In genomic region chr7:24903444-24903825, GRCm38 (mm10) we compare ENCODE assay signal across 8 mouse cellular contexts. TPM values are rescaled to one million over a fixed set of nuclear protein-coding genes. Genes with fewer than 3 reads are reported as not detected.
A peak's percentile ranks its signal among the peaks of the same experiment; 100 is the strongest.
DNase-seq lines count a peak whose midpoint lies in the region; ATAC-seq and TF ChIP-seq lines count a peak whose summit lies in the region.

No protein-coding gene starts in this region.

- H3K4me3 ChIP-seq in heart, embryonic 15.5 days: peak overlapping the region; percentile 64
- H3K4me3 ChIP-seq in ES-E14 (ENCODE audit: insufficient read depth in 1 of 2, low read depth in 1 of 2, low read length in 2 of 2, poor library complexity in 1 of 2, severe bottlenecking in 1 of 2): peak overlapping the region; percentile 65 to 93; a peak in 3 of 4 replicates
- peak overlapping the region; percentile 59 for H3K4me3 ChIP-seq in heart, postnatal 0 days (ENCODE audit: low read depth, low read length)
- H3K4me3 ChIP-seq in midbrain, embryonic 10.5 days: peak overlapping the region; percentile 79

- no peak for ATAC-seq in heart, embryonic 15.5 days (replicated peaks; ENCODE audit: insufficient number of reproducible peaks, insufficient read depth, low FRiP score, low read depth)
- ATAC-seq in heart, postnatal 0 days (ENCODE audit: insufficient read depth, low read depth): no peak
- no peak for ATAC-seq in monocyte, adult 5-6 weeks (replicated peaks; ENCODE audit: insufficient number of reproducible peaks, low FRiP score, low TSS enrichment, poor library complexity, severe bottlenecking)

- H3K4me2 ChIP-seq in heart, embryonic 15.5 days: peak overlapping the region; percentile 81
- peak overlapping the region; percentile 84 for H3K4me2 ChIP-seq in heart, postnatal 0 days (ENCODE audit: low read depth, low read length)

- H3K9me3 ChIP-seq in heart, embryonic 15.5 days (replicated peaks): no peaks in the 10 kb centered on the region
- H3K9me3 ChIP-seq in ES-E14 (ENCODE audit: control insufficient read depth, insufficient read depth, low read depth, low read length): no peaks in the 10 kb centered on the region
- H3K9me3 ChIP-seq in heart, postnatal 0 days (replicated peaks; ENCODE audit: control insufficient read depth, low read length): no peaks in the 10 kb centered on the region
- no peaks in the 10 kb centered on the region for H3K9me3 ChIP-seq in midbrain, embryonic 10.5 days (replicated peaks)

- peaks cover 42% of the 10 kb centered on the region for H3K4me1 ChIP-seq in heart, embryonic 15.5 days (replicated peaks)
- peaks cover 1 to 24% of the 10 kb centered on the region in 2 experiments for H3K4me1 ChIP-seq in ES-E14 (ENCODE audit: control insufficient read depth in 2 of 2, insufficient read depth in 2 of 2, low read length in 2 of 2, poor library complexity in 1 of 2)
- H3K4me1 ChIP-seq in heart, postnatal 0 days (ENCODE audit: control insufficient read depth, insufficient read depth): peaks cover 11% of the 10 kb centered on the region; the same call in 1 of the 2 replicates
- H3K4me1 ChIP-seq in midbrain, embryonic 10.5 days: peaks cover 46% of the 10 kb centered on the region

- no peak for TF ChIP-seq EP300 in heart, postnatal 0 days (IDR thresholded peaks at IDR 0.05; ENCODE audit: low read depth)

- 20% methylated on average over 10 of the region's 10 CpGs for WGBS in heart, embryonic 15.5 days
- 18% methylated on average over 10 of the region's 10 CpGs for WGBS in heart, postnatal 0 days
- WGBS in midbrain, embryonic 10.5 days: 42% methylated on average over 10 of the region's 10 CpGs

- peak overlapping the region; percentile 75 for H3K9ac ChIP-seq in heart, embryonic 15.5 days
- peak overlapping the region; percentile 45; the same call in 1 of the 2 replicates for H3K9ac ChIP-seq in ES-E14 (ENCODE audit: insufficient read depth, low read depth, low read length, poor library complexity, severe bottlenecking)
- H3K9ac ChIP-seq in heart, postnatal 0 days (replicated peaks; ENCODE audit: low read depth, low read length): peak overlapping the region; percentile 60

- peak overlapping the region; percentile 87 for H3K27ac ChIP-seq in heart, embryonic 15.5 days
- H3K27ac ChIP-seq in ES-E14 (ENCODE audit: insufficient read depth, low read depth, low read length, poor library complexity, severe bottlenecking): no peak overlapping the region
- peak overlapping the region; percentile 84 for H3K27ac ChIP-seq in heart, postnatal 0 days (ENCODE audit: low read depth)
- H3K27ac ChIP-seq in midbrain, embryonic 10.5 days (replicated peaks): peak overlapping the region; percentile 88; the same call in 1 of the 2 replicates

- TF ChIP-seq CTCF in heart, postnatal 0 days (IDR thresholded peaks at IDR 0.05; ENCODE audit: low read depth): no peak

- in situ Hi-C loops in ES-E14 (cut with MboI; ENCODE audit: low sequenced_read_pairs in 2 of 2, unreplicated experiment in 2 of 2): no loop called here

- H3K27me3 ChIP-seq in heart, embryonic 15.5 days: no peaks in the 10 kb centered on the region
- H3K27me3 ChIP-seq in heart, postnatal 0 days (ENCODE audit: control insufficient read depth, insufficient read depth, low read length): no peaks in the 10 kb centered on the region
- no peaks in the 10 kb centered on the region for H3K27me3 ChIP-seq in midbrain, embryonic 10.5 days (ENCODE audit: low read depth, poor library complexity, severe bottlenecking)

- peaks cover 3% of the 10 kb centered on the region; the same call in 1 of the 2 replicates for H3K36me3 ChIP-seq in heart, embryonic 15.5 days
- peaks cover 1% of the 10 kb centered on the region; the same call in 1 of the 2 replicates for H3K36me3 ChIP-seq in ES-E14 (ENCODE audit: control insufficient read depth, insufficient read depth, low read length, poor library complexity, severe bottlenecking)
- peaks cover 8% of the 10 kb centered on the region for H3K36me3 ChIP-seq in heart, postnatal 0 days (replicated peaks; ENCODE audit: control insufficient read depth, insufficient read depth, low read length)
- H3K36me3 ChIP-seq in midbrain, embryonic 10.5 days: peaks cover 10% of the 10 kb centered on the region

- no peak for DNase-seq in heart, postnatal 4 days
- no peak for DNase-seq in ES-E14 (ENCODE audit: low read depth, low spot score)
- no peak for DNase-seq in heart, postnatal 0 days (ENCODE audit: low spot score)
- no peak for DNase-seq in midbrain, embryonic 10.5 days (ENCODE audit: low spot score)
- no peak for DNase-seq in urinary bladder, postnatal 4 days (ENCODE audit: low spot score in 2 of 2)
- no peak for DNase-seq in gastrocnemius, postnatal 25 days

TF ChIP-seq in ES-E14, 5 proteins besides CTCF, POLR2A, EP300 and RAD21:
- TF ChIP-seq ZC3H11A (IDR thresholded peaks at IDR 0.05; ENCODE audit: borderline replicate concordance, low read depth, low read length): no peak
- no peak for TF ChIP-seq MAFK (IDR thresholded peaks at IDR 0.05; ENCODE audit: insufficient read depth, low read depth, low read length)
- no peak for TF ChIP-seq HCFC1 (IDR thresholded peaks at IDR 0.05; ENCODE audit: borderline replicate concordance, insufficient read depth, low read length)
- no peak for TF ChIP-seq ZNF384 (IDR thresholded peaks at IDR 0.05; ENCODE audit: low read depth, low read length)
- no peak for TF ChIP-seq CHD2 (IDR thresholded peaks at IDR 0.05; ENCODE audit: low read depth, low read length)

RNA-seq across cellular contexts. Expression of gene Arhgef1, which starts 0.7 kb away (rescaled TPM):
- polyA plus RNA-seq in heart, embryonic 15.5 days (2015; fragmentation: Nextera tagmentation; extraction: Ambion mirVana): 59.2 and 92.5 TPM in 2 replicates
- 10 to 100 TPM; 87.0 to 88.2 TPM for total RNA-seq in heart, postnatal 4 days (2021)
- total RNA-seq in ES-E14 (2012; rRNA removed): 32.1 and 40.0 TPM in 2 replicates
- total RNA-seq in heart, postnatal 0 days (2014; rRNA removed; ENCODE audit: low replicate concordance): 16.0 and 28.2 TPM in 2 replicates
- 37.0 TPM in 2 replicates for polyA plus RNA-seq in heart, postnatal 0 days (2015; fragmentation: Nextera tagmentation; extraction: Ambion mirVana)
- 60.4 and 62.5 TPM in 2 replicates for polyA plus RNA-seq in midbrain, embryonic 10.5 days (2016; fragmentation: Nextera tagmentation; extraction: Ambion mirVana)
- 10 to 100 TPM; 30.9 to 34.2 TPM for total RNA-seq in gastrocnemius, postnatal 25 days (2021)
- 214 to 370 TPM (median 269 TPM) in 3 replicates for total RNA-seq in monocyte, adult 5-6 weeks (2017)

RNA-seq across cellular contexts. Expression of gene Cd79a, which starts 6.3 kb away (rescaled TPM):
- polyA plus RNA-seq in heart, embryonic 15.5 days (2015; fragmentation: Nextera tagmentation; extraction: Ambion mirVana): 0.15 and 0.21 TPM in 2 replicates
- 1 to 10 TPM in 1 of 2 experiments, under 1 TPM in 1; 0.88 to 1.4 TPM for total RNA-seq in heart, postnatal 4 days (2021)
- 1.3 and 1.5 TPM in 2 replicates for total RNA-seq in ES-E14 (2012; rRNA removed)
- total RNA-seq in heart, postnatal 0 days (2014; rRNA removed; ENCODE audit: low replicate concordance): 2.8 TPM in 1 of 2 replicates, not detected in the other
- polyA plus RNA-seq in heart, postnatal 0 days (2015; fragmentation: Nextera tagmentation; extraction: Ambion mirVana): 0.33 and 0.70 TPM in 2 replicates
- polyA plus RNA-seq in midbrain, embryonic 10.5 days (2016; fragmentation: Nextera tagmentation; extraction: Ambion mirVana): 0.15 and 0.23 TPM in 2 replicates
- total RNA-seq in gastrocnemius, postnatal 25 days (2021): under 1 TPM in 1 of 2 experiments, not detected in 1; 0.24 TPM
- total RNA-seq in monocyte, adult 5-6 weeks (2017): 26.8 to 46.7 TPM (median 35.0 TPM) in 3 replicates

RNA-seq across cellular contexts. Expression of gene Rps19, which starts 19.3 kb away (rescaled TPM):
- 1,190 and 1,237 TPM in 2 replicates for polyA plus RNA-seq in heart, embryonic 15.5 days (2015; fragmentation: Nextera tagmentation; extraction: Ambion mirVana)
- 100 to 1,000 TPM; 902 to 929 TPM for total RNA-seq in heart, postnatal 4 days (2021)
- 2,686 and 2,786 TPM in 2 replicates for total RNA-seq in ES-E14 (2012; rRNA removed)
- 530 and 642 TPM in 2 replicates for total RNA-seq in heart, postnatal 0 days (2014; rRNA removed; ENCODE audit: low replicate concordance)
- polyA plus RNA-seq in heart, postnatal 0 days (2015; fragmentation: Nextera tagmentation; extraction: Ambion mirVana): 980 and 1,040 TPM in 2 replicates
- 1,942 and 2,205 TPM in 2 replicates for polyA plus RNA-seq in midbrain, embryonic 10.5 days (2016; fragmentation: Nextera tagmentation; extraction: Ambion mirVana)
- 100 to 1,000 TPM; 300 to 345 TPM for total RNA-seq in gastrocnemius, postnatal 25 days (2021)
- 599 to 964 TPM (median 888 TPM) in 3 replicates for total RNA-seq in monocyte, adult 5-6 weeks (2017)

RNA-seq across cellular contexts. Expression of gene Dmrtc2, which starts 33.6 kb away (rescaled TPM):
- not detected in 2 replicates for polyA plus RNA-seq in heart, embryonic 15.5 days (2015; fragmentation: Nextera tagmentation; extraction: Ambion mirVana)
- total RNA-seq in heart, postnatal 4 days (2021): not detected
- total RNA-seq in ES-E14 (2012; rRNA removed): 0.53 and 0.54 TPM in 2 replicates
- not detected in 2 replicates for total RNA-seq in heart, postnatal 0 days (2014; rRNA removed; ENCODE audit: low replicate concordance)
- not detected in 2 replicates for polyA plus RNA-seq in heart, postnatal 0 days (2015; fragmentation: Nextera tagmentation; extraction: Ambion mirVana)
- polyA plus RNA-seq in midbrain, embryonic 10.5 days (2016; fragmentation: Nextera tagmentation; extraction: Ambion mirVana): 0.14 TPM in 1 of 2 replicates, not detected in the other
- not detected for total RNA-seq in gastrocnemius, postnatal 25 days (2021)
- not detected in 3 replicates for total RNA-seq in monocyte, adult 5-6 weeks (2017)

RNA-seq across cellular contexts. Expression of gene Lypd4, which starts 33.7 kb away (rescaled TPM):
- not detected in 2 replicates for polyA plus RNA-seq in heart, embryonic 15.5 days (2015; fragmentation: Nextera tagmentation; extraction: Ambion mirVana)
- not detected for total RNA-seq in heart, postnatal 4 days (2021)
- total RNA-seq in ES-E14 (2012; rRNA removed): 0.18 TPM in 1 of 2 replicates, not detected in the other
- total RNA-seq in heart, postnatal 0 days (2014; rRNA removed; ENCODE audit: low replicate concordance): not detected in 2 replicates
- not detected in 2 replicates for polyA plus RNA-seq in heart, postnatal 0 days (2015; fragmentation: Nextera tagmentation; extraction: Ambion mirVana)
- polyA plus RNA-seq in midbrain, embryonic 10.5 days (2016; fragmentation: Nextera tagmentation; extraction: Ambion mirVana): not detected in 2 replicates
- total RNA-seq in gastrocnemius, postnatal 25 days (2021): not detected
- total RNA-seq in monocyte, adult 5-6 weeks (2017): not detected in 3 replicates
